Mouse (Mus musculus): ENCODE data around the gene Efcc1. TPM values are rescaled to one million over a fixed set of nuclear protein-coding genes. Genes with fewer than 3 reads are reported as not detected.

Gene Efcc1
- polyA plus RNA-seq, 1 experiment from 2014 or later: 6.2 TPM

- no peak for ATAC-seq (ENCODE audit: low FRiP score)
- no peaks in the 10 kb centered on the region for H3K27me3 ChIP-seq
- WGBS: 73% methylated on average over 2 of the region's 2 CpGs
These were observed 66.7 kb downstream of the Efcc1 start for GRCm38 (mm10) chr6:87797321-87797720.

GRCm38 (mm10) chr6:87799576-87799975 lies 68.9 kb downstream of the Efcc1 start:
- 93% methylated on average over 6 of the region's 6 CpGs for WGBS
- Histone ChIP-seq H3K27me3 (no peaks in the 10 kb centered on the region), H3K4me2 (no peak overlapping the region), H3K4me3 (no peak overlapping the region), H3K27ac (no peak overlapping the region), H3K36me3 (peaks cover 9% of the 10 kb centered on the region), H3K9ac (no peak overlapping the region), H3K9me3 (no peaks in the 10 kb centered on the region), H3K4me1 (replicated peaks) (no peaks in the 10 kb centered on the region)
- ATAC-seq (ENCODE audit: low FRiP score): no peak

More at GRCm38 (mm10) chr6:87797321-87797720, 66.7 kb downstream of the Efcc1 start:
- H3K9ac ChIP-seq: no peak overlapping the region
- peaks cover 20% of the 10 kb centered on the region for H3K36me3 ChIP-seq
- H3K4me1 ChIP-seq (replicated peaks): no peaks in the 10 kb centered on the region
- H3K4me2 ChIP-seq: no peak overlapping the region
- H3K4me3 ChIP-seq: no peak overlapping the region
- H3K27ac ChIP-seq: no peak overlapping the region
- no peaks in the 10 kb centered on the region for H3K9me3 ChIP-seq

GRCm38 (mm10) chr6:87802462-87802861 lies 71.8 kb downstream of the Efcc1 start:
- Histone ChIP-seq H3K27me3 (no peaks in the 10 kb centered on the region), H3K27ac (no peak overlapping the region), H3K4me1 (replicated peaks) (no peaks in the 10 kb centered on the region), H3K4me2 (no peak overlapping the region), H3K36me3 (peaks cover 12% of the 10 kb centered on the region), H3K9me3 (no peaks in the 10 kb centered on the region), H3K4me3 (no peak overlapping the region), H3K9ac (no peak overlapping the region)
- 91% methylated on average over 7 of the region's 7 CpGs for WGBS
- no peak for ATAC-seq (ENCODE audit: low FRiP score)

- Histone ChIP-seq H3K9me3 (no peaks in the 10 kb centered on the region), H3K9ac (no peak overlapping the region), H3K36me3 (peaks cover 12% of the 10 kb centered on the region), H3K4me3 (no peak overlapping the region), H3K4me1 (replicated peaks) (no peaks in the 10 kb centered on the region), H3K27me3 (no peaks in the 10 kb centered on the region), H3K27ac (no peak overlapping the region), H3K4me2 (no peak overlapping the region)
- 92% methylated on average over 1 of the region's 1 CpGs for WGBS
- ATAC-seq (ENCODE audit: low FRiP score): no peak
These were observed 73.4 kb downstream of the Efcc1 start for GRCm38 (mm10) chr6:87804036-87804435.

GRCm38 (mm10) chr6:87804886-87805285 lies 74.2 kb downstream of the Efcc1 start:
- H3K4me1 ChIP-seq (replicated peaks): peaks cover 4% of the 10 kb centered on the region
- H3K27ac ChIP-seq: no peak overlapping the region
- 93% methylated on average over 7 of the region's 7 CpGs for WGBS
- no peaks in the 10 kb centered on the region for H3K9me3 ChIP-seq
- H3K27me3 ChIP-seq: 0 out of 2 replicates have a peak, but pooled peaks cover 4% of the 10 kb centered on the region
- no peak overlapping the region for H3K4me3 ChIP-seq
- no peak overlapping the region for H3K9ac ChIP-seq
- H3K4me2 ChIP-seq: no peak overlapping the region
- no peak for ATAC-seq (ENCODE audit: low FRiP score)
- peaks cover 12% of the 10 kb centered on the region for H3K36me3 ChIP-seq

- 90% methylated on average over 7 of the region's 7 CpGs for WGBS
- Histone ChIP-seq H3K27ac (no peak overlapping the region), H3K9me3 (no peaks in the 10 kb centered on the region), H3K36me3 (peaks cover 12% of the 10 kb centered on the region), H3K9ac (no peak overlapping the region), H3K4me1 (replicated peaks) (peaks cover 10% of the 10 kb centered on the region), H3K4me2 (no peak overlapping the region), H3K27me3 (0 out of 2 replicates have a peak, but pooled peaks cover 4% of the 10 kb centered on the region), H3K4me3 (no peak overlapping the region)
- ATAC-seq (ENCODE audit: low FRiP score): no peak
These were observed 74.8 kb downstream of the Efcc1 start for GRCm38 (mm10) chr6:87805448-87805847.

Other genes with a start within 250 kb of the Efcc1 start
- 1.6 and 2.4 TPM in 2 replicates for gene Arhgap25, start 197.6 kb upstream of the Efcc1 start, polyA plus RNA-seq (2015; fragmentation: Nextera tagmentation; extraction: Ambion mirVana)
- 2.2 and 3.1 TPM in 2 replicates for gene Prokr1, start 140.1 kb upstream of the Efcc1 start, polyA plus RNA-seq (2015; fragmentation: Nextera tagmentation; extraction: Ambion mirVana)
- 9.9 and 10.0 TPM in 2 replicates for gene Aplf, start 58.7 kb upstream of the Efcc1 start, polyA plus RNA-seq (2015; fragmentation: Nextera tagmentation; extraction: Ambion mirVana)
- 1.1 and 1.5 TPM in 2 replicates for gene Gp9, start 47.2 kb downstream of the Efcc1 start, polyA plus RNA-seq (2015; fragmentation: Nextera tagmentation; extraction: Ambion mirVana)
- gene Rab43, start 81.3 kb downstream of the Efcc1 start, polyA plus RNA-seq (2015; fragmentation: Nextera tagmentation; extraction: Ambion mirVana): 9.3 and 9.6 TPM in 2 replicates
- gene Gm45140, start 104.9 kb downstream of the Efcc1 start, polyA plus RNA-seq (2015; fragmentation: Nextera tagmentation; extraction: Ambion mirVana): 2.0 and 2.8 TPM in 2 replicates
- 25.7 and 33.3 TPM in 2 replicates for gene Isy1, start 107.9 kb downstream of the Efcc1 start, polyA plus RNA-seq (2015; fragmentation: Nextera tagmentation; extraction: Ambion mirVana)
- gene Cnbp, start 120.2 kb downstream of the Efcc1 start, polyA plus RNA-seq (2015; fragmentation: Nextera tagmentation; extraction: Ambion mirVana): 599 and 604 TPM in 2 replicates
- 165 and 174 TPM in 2 replicates for gene Copg1, start 156.9 kb downstream of the Efcc1 start, polyA plus RNA-seq (2015; fragmentation: Nextera tagmentation; extraction: Ambion mirVana)
- gene Hmces, start 183.1 kb downstream of the Efcc1 start, polyA plus RNA-seq (2015; fragmentation: Nextera tagmentation; extraction: Ambion mirVana): 37.0 and 38.5 TPM in 2 replicates